Mouse (Mus musculus) G1E (cell line): ENCODE results near the gene Hoxd9. TPM values are rescaled to one million over a fixed set of nuclear protein-coding genes. Genes with fewer than 3 reads are reported as not detected.

Experiments used
- ATAC-seq: 2 replicates; pipeline ENCODE4 v1.8.0; 2016; ENCODE audit warnings: mild to moderate bottlenecking; ENCODE audit not compliant: insufficient number of reproducible peaks, poor library complexity, low FRiP score, severe bottlenecking; ENCODE audit errors: extremely low read depth
- DNase-seq: peaks from one replicate; pipeline ENCODE4 v3.0.0; 2012; ENCODE audit warnings: low spot score
- H3K27me3 ChIP-seq: 2 replicates; pipeline ENCODE4 v1.6.1; 2012; ENCODE audit warnings: mild to moderate bottlenecking, low read length, inconsistent platforms; ENCODE audit not compliant: insufficient read depth
- H3K36me3 ChIP-seq: replicated peaks from 2 replicates; pipeline ENCODE3; 2012; ENCODE audit warnings: mild to moderate bottlenecking, inconsistent platforms
- H3K4me1 ChIP-seq: 2 replicates; pipeline ENCODE4 v1.6.1; 2012; ENCODE audit warnings: low read depth, low read length, inconsistent platforms, mixed read lengths; ENCODE audit not compliant: insufficient read depth
- H3K4me3 ChIP-seq: 2 replicates; pipeline ENCODE4 v1.5.1; 2012; ENCODE audit warnings: low read depth, mild to moderate bottlenecking, inconsistent platforms, low read length, moderate library complexity, mixed read lengths
- H3K9me3 ChIP-seq: replicated peaks from 2 replicates; pipeline ENCODE4 v1.6.1; 2012; ENCODE audit warnings: inconsistent platforms
- CTCF ChIP-seq: IDR thresholded peaks from 2 replicates; pipeline ENCODE4 v1.5.1; 2012; ENCODE audit warnings: low read depth, low read length, inconsistent platforms, mixed read lengths
- GATA1 ChIP-seq: IDR thresholded peaks from 2 replicates; pipeline ENCODE4 v1.6.1; 2012; ENCODE audit warnings: borderline replicate concordance, low read length, inconsistent platforms, mixed read lengths
- GATA2 ChIP-seq: IDR thresholded peaks from 2 replicates; pipeline ENCODE4 v1.6.1; 2012; ENCODE audit warnings: low read depth, low read length, inconsistent platforms, borderline replicate concordance
- POLR2AphosphoS5 ChIP-seq: IDR thresholded peaks from 2 replicates; pipeline ENCODE4 v1.6.1; 2012; ENCODE audit warnings: low read depth, low read length, inconsistent platforms; ENCODE audit not compliant: insufficient replicate concordance
- TAL1 ChIP-seq: conservative IDR thresholded peaks from 2 replicates; pipeline ENCODE4 v1.6.1; 2012; ENCODE audit warnings: low read depth, low read length, inconsistent platforms, mixed read lengths
- polyA plus RNA-seq: library from polyadenylated mRNA; stranded (reverse); fragments of >175 nt; gene quantifications from 2 replicates; pipeline ENCODE4 v1.2.3, GENCODE M21; 2012
- total RNA-seq, 2 experiments: library from RNA; stranded (forward) in 1 of 2; stranded (reverse) in 1 of 2; fragments of 200-1000 nt in 1 of 2; fragments of >200 nt in 1 of 2; fragmentation: Nextera tagmentation in 1 of 2; gene quantifications; 2 replicates each; pipeline ENCODE4 v1.2.3; 2014 to 2017

Gene Hoxd9
- total and polyA plus RNA-seq, 3 experiments, result not detected

GRCm38 (mm10) chr2:74687698-74688555, 9.6 kb upstream of the Hoxd9 start:
- Histone ChIP-seq H3K36me3 (no peaks in the 10 kb centered on the region), H3K4me1 (no peaks in the 10 kb centered on the region), H3K27me3 (peaks cover 54% of the 10 kb centered on the region), H3K9me3 (peaks cover 4% of the 10 kb centered on the region), H3K4me3 (no peak overlapping the region)
- no peak for TF ChIP-seq TAL1
- no peak for TF ChIP-seq CTCF
- no peak for TF ChIP-seq GATA1
- no peak for TF ChIP-seq POLR2AphosphoS5
- no peak for TF ChIP-seq GATA2
- DNase-seq (no peak), ATAC-seq (no peak)

GRCm38 (mm10) chr2:74688795-74689573, 8.5 kb upstream of the Hoxd9 start:
- peaks cover 57% of the 10 kb centered on the region for H3K27me3 ChIP-seq
- no peaks in the 10 kb centered on the region for H3K36me3 ChIP-seq
- DNase-seq, result no peak
- no peaks in the 10 kb centered on the region for H3K4me1 ChIP-seq
- no peaks in the 10 kb centered on the region for H3K9me3 ChIP-seq
- TF ChIP-seq GATA2, result no peak
- ATAC-seq, result no peak
- no peak overlapping the region for H3K4me3 ChIP-seq

GRCm38 (mm10) chr2:74689574-74690337, 7.8 kb upstream of the Hoxd9 start:
- H3K27me3 ChIP-seq, result peaks cover 54% of the 10 kb centered on the region
- no peak for ATAC-seq
- no peaks in the 10 kb centered on the region for H3K36me3 ChIP-seq
- DNase-seq, result no peak
- no peak for TF ChIP-seq GATA2
- TF ChIP-seq POLR2AphosphoS5, result no peak
- no peak for TF ChIP-seq TAL1
- H3K4me3 ChIP-seq, result no peak overlapping the region
- H3K4me1 ChIP-seq, result no peaks in the 10 kb centered on the region
- no peaks in the 10 kb centered on the region for H3K9me3 ChIP-seq

- peaks cover 54% of the 10 kb centered on the region for H3K27me3 ChIP-seq
- ATAC-seq, result no peak
- H3K4me3 ChIP-seq, result no peak overlapping the region
- H3K36me3 ChIP-seq, result no peaks in the 10 kb centered on the region
- DNase-seq, result no peak
- no peaks in the 10 kb centered on the region for H3K4me1 ChIP-seq
- no peaks in the 10 kb centered on the region for H3K9me3 ChIP-seq
- TF ChIP-seq CTCF, result no peak
- no peak for TF ChIP-seq GATA2
- no peak for TF ChIP-seq POLR2AphosphoS5
- no peak for TF ChIP-seq GATA1
- TF ChIP-seq TAL1, result no peak
Measured at GRCm38 (mm10) chr2:74690338-74690716, 7.2 kb upstream of the Hoxd9 start.

GRCm38 (mm10) chr2:74691022-74691951, 6.2 kb upstream of the Hoxd9 start, which contains the start of gene Hoxd10:
TSS of gene Hoxd10 (plus strand) at chr2:74691924.
- Histone ChIP-seq H3K36me3 (no peaks in the 10 kb centered on the region), H3K4me1 (no peaks in the 10 kb centered on the region), H3K27me3 (peaks cover 54% of the 10 kb centered on the region), H3K9me3 (no peaks in the 10 kb centered on the region), H3K4me3 (no peak within 1 kb of the TSS)
- ATAC-seq (no peak), DNase-seq (no peak)
- TF ChIP-seq POLR2AphosphoS5 (no peak), GATA1 (no peak), CTCF (no peak), GATA2 (no peak), TAL1 (no peak)
